Mouse (Mus musculus) ZHBTc4 (cell line): Measurements from ENCODE around the gene Zcchc2.

Source experiments
- DNase-seq: peaks from one replicate; pipeline ENCODE4 v3.0.0-alpha.2; 2011; ENCODE audit warnings: low read depth, low spot score

Gene Zcchc2

GRCm38 (mm10) chr1:105988903-105989639 lies 1.1 kb upstream of the Zcchc2 start:
- DNase-seq, result no peak

GRCm38 (mm10) chr1:105989640-105989984 lies 594 bp upstream of the Zcchc2 start:
- no peak for DNase-seq

GRCm38 (mm10) chr1:105990911-105991761 lies 930 bp downstream of the Zcchc2 start:
- peak; percentile 78 for DNase-seq

- DNase-seq, result no peak
Observed at GRCm38 (mm10) chr1:105991931-105992837, 2.0 kb downstream of the Zcchc2 start.

- DNase-seq, result no peak
Observed at GRCm38 (mm10) chr1:105993196-105993595, 3.0 kb downstream of the Zcchc2 start.

- DNase-seq, result peak; percentile 92
Observed at GRCm38 (mm10) chr1:105993601-105994209, 3.5 kb downstream of the Zcchc2 start.

- peak; percentile 28 for DNase-seq
Observed at GRCm38 (mm10) chr1:105995966-105996365, 5.8 kb downstream of the Zcchc2 start.

- no peak for DNase-seq
Observed at GRCm38 (mm10) chr1:105997282-105997681, 7.1 kb downstream of the Zcchc2 start.

- no peak for DNase-seq
Observed at GRCm38 (mm10) chr1:105999802-106000201, 9.6 kb downstream of the Zcchc2 start.

GRCm38 (mm10) chr1:106007581-106007980 lies 17.4 kb downstream of the Zcchc2 start:
- no peak for DNase-seq

GRCm38 (mm10) chr1:106011097-106011496 lies 20.9 kb downstream of the Zcchc2 start:
- DNase-seq, result no peak

- DNase-seq, result no peak
Observed at GRCm38 (mm10) chr1:106013759-106014158, 23.6 kb downstream of the Zcchc2 start.

GRCm38 (mm10) chr1:106016262-106016661 lies 26.1 kb downstream of the Zcchc2 start:
- no peak for DNase-seq

GRCm38 (mm10) chr1:106019854-106020253 lies 29.6 kb downstream of the Zcchc2 start:
- no peak for DNase-seq

GRCm38 (mm10) chr1:106022998-106023397 lies 32.8 kb downstream of the Zcchc2 start:
- DNase-seq, result no peak

- no peak for DNase-seq
Observed at GRCm38 (mm10) chr1:106024254-106024653, 34.0 kb downstream of the Zcchc2 start.

- no peak for DNase-seq
Observed at GRCm38 (mm10) chr1:106024778-106025177, 34.6 kb downstream of the Zcchc2 start.

GRCm38 (mm10) chr1:106029769-106030168 lies 39.6 kb downstream of the Zcchc2 start:
- no peak for DNase-seq

GRCm38 (mm10) chr1:106030331-106030730 lies 40.1 kb downstream of the Zcchc2 start:
- no peak for DNase-seq

- DNase-seq, result no peak
Observed at GRCm38 (mm10) chr1:106030886-106031285, 40.7 kb downstream of the Zcchc2 start.

GRCm38 (mm10) chr1:106031908-106032307 lies 41.7 kb downstream of the Zcchc2 start:
- DNase-seq, result no peak
